Mouse (Mus musculus) subcutaneous adipose tissue, adult 2 months (tissue): ENCODE measurements around the gene Gm1043. TPM values are rescaled to one million over a fixed set of nuclear protein-coding genes. Genes with fewer than 3 reads are reported as not detected.

Source experiments
- polyA plus RNA-seq: library from polyadenylated mRNA; depleted of rRNA; stranded (reverse); fragments of >200 nt; gene quantifications from 2 replicates; pipeline ENCODE4 v1.2.3, GENCODE M21; 2012; ENCODE audit warnings: low replicate concordance; rRNA removed

The Gm1043 gene
- 0.06 and 0.23 TPM in 2 replicates for polyA plus RNA-seq

GRCm38 (mm10) chr5:37085241-37085640 is at the start of gene Gm1043:
TSS of gene Gm1043 (plus strand) at chr5:37085370.

GRCm38 (mm10) chr5:37241651-37242151 is 156.5 kb downstream of the Gm1043 start, which contains the start of gene Crmp1:
TSS of gene Crmp1 (plus strand) at chr5:37241940.

Other genes starting within 250 kb of the Gm1043 start
- 6.4 TPM in 1 of 2 replicates, not detected in the other for gene Ppp2r2c, start 216.9 kb upstream of the Gm1043 start, polyA plus RNA-seq
- 16.1 and 24.0 TPM in 2 replicates for gene Wfs1, start 96.2 kb upstream of the Gm1043 start, polyA plus RNA-seq
- 0.50 and 3.3 TPM in 2 replicates for gene Crmp1, start 156.6 kb downstream of the Gm1043 start, polyA plus RNA-seq